Mouse (Mus musculus): ENCODE data around the gene Cltrn.
A peak's percentile ranks its signal among the peaks of the same experiment; 100 is the strongest.

Gene Cltrn

GRCm38 (mm10) chrX:164135304-164135818 lies 46.7 kb downstream of the Cltrn start:
- no peak for DNase-seq (ENCODE audit: low spot score in 2 of 2)

DNA sequence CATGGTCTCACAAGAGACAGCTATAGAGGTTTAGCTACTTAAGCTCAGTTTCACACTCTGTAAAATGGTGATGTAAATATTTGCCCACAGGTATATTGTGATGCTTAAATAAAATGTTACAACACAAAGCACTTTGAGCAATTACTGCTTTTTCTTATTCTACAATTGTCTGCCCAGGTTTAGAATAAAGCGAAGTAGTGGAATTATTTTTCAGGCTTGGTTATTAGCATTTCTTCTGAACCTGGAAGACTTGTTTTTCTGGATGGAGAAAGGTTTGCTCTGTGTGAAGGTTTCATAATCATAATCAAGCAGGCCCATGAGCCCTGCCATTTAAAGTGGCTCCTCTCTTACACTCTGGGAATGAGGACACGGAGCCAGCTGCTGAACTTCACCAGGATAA lies 50.4 kb downstream of the Cltrn start, which contains the start of gene Ace2:
Gene Ace2 (plus strand): TSS at position 301 of the 400 bp plus-strand sequence.
- DNase-seq (ENCODE audit: low spot score in 2 of 2): no peak

- DNase-seq (ENCODE audit: low spot score in 2 of 2): peak; percentile 8 to 13
These were observed 57.0 kb downstream of the Cltrn start for GRCm38 (mm10) chrX:164145463-164146250.

- no peak for DNase-seq (ENCODE audit: low spot score in 2 of 2)
These were observed 64.1 kb downstream of the Cltrn start for GRCm38 (mm10) chrX:164152703-164153102.

- DNase-seq (ENCODE audit: low spot score in 2 of 2): no peak
These were observed 65.0 kb downstream of the Cltrn start for GRCm38 (mm10) chrX:164153606-164154005.

- no peak for DNase-seq (ENCODE audit: low spot score in 2 of 2)
These were observed 66.0 kb downstream of the Cltrn start for GRCm38 (mm10) chrX:164154594-164154993.

DNA sequence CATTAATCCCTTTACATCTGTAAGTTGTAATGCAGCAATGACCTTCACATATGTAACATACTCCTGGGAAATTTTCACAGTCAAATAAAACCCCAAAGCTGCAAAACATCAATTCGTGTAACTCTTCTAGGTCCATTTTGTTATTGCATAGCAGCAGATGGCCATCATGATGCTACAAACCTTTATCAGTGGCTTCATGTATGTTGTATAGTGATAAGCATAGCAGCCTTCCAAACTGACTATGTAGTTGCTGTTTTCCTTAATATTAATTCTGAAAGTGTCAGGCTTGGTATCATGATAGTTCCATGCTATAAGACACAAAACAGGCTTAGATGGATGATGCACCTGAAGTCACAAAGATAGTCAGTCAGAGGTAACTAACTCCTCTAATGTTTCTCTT lies 76.1 kb downstream of the Cltrn start:
- no peak for DNase-seq (ENCODE audit: low spot score in 2 of 2)

Measured in spleen, postnatal 10 days (tissue).